Mouse (Mus musculus) MEL-GATA-1-ER (cell line): Measurements from ENCODE around the gene 4930432M17Rik.

Source experiments
- DNase-seq: peaks from one replicate; pipeline ENCODE4 v3.0.0-alpha.2; 2012; ENCODE audit warnings: low read depth; ENCODE audit errors: extremely low read depth

4930432M17Rik gene

DNA sequence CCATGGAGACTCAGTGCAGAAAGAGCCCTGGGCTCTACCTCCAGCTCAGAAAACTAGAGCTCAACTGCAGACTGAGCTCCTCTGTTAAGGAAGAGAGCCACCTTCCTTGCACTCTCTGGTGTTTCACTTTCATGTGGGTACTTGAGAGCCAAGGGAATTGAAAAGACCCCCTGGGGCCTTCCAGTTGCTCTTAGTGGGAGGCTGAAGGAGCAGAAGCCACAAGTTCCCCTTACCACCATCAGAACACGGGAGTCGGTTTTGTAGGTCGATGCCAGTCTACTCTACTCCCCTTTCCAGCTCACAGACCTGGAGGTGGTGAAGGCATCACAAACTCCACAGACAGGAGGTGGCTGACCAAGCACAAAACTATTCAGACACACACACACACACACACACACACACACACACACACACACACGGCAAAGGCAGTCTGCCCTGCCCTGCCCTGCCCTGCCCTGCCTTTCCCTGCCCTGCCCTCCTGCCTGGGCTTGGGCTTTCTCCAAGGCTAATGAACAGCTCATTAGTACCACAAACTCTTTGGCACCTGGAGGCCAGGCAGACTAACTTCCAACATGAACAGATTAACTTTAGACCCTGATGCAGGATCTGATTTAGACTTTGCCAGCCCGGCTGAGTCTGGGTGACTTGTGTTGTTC, 1.7 kb downstream of the 4930432M17Rik start:
- DNase-seq = no peak

DNA sequence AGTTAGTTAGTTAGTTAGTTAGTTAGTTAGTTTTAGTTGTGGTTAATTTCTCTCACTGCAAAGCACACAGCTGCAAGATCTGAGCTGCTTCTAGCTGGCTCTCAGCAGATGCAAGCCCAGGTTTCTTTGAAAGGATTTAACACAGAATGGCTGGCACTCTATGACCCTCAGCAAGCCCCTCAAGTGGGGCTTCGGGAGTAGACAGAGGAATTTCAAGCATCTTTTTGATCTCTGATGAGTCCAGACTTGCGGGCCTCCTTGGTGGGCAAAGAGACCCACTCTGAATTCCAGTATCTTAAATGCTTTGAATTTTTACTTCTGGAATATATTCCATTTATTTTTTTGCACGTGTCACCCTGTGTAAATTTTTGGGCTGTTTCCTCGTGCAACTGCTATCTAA, 8.4 kb downstream of the 4930432M17Rik start:
- no peak for DNase-seq

DNA sequence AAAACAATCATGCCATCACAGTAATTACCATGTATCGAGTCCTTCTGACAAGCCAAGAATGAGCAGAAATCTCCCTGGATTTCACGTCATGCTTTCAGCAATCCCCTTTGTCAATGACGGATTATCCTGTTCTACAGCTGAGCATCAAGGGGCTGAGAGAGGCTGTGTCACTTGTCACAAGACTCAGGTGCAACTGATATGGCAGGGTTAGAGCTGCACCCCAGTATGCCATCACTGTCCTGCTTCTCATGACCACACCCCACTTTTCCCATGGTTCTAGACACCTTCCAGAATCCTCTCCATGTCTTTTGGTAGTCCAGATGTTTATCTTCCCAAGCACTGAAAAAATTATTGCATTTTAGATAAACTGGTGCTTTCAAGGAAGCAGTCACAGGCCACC, 8.9 kb downstream of the 4930432M17Rik start:
- DNase-seq = no peak

DNA sequence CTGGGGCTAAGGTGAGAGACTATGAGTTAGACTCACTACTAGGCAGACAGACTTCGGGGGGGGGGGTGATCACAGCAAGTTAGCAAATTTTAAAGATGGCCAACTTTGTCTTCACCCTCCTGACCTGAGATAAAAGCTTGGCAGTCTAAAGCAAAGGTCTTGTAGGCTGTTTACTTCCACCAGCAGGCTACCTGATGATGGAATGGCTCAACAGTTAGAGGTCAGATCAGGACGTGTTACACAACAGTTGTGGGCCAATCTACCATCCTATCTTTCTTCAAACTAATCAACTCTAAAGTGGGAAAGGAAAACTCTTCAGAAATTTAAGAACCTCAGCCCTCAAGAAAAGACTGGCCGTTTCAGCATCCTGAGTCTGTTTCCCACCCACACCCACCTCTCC, 9.6 kb downstream of the 4930432M17Rik start:
- DNase-seq = no peak

DNA sequence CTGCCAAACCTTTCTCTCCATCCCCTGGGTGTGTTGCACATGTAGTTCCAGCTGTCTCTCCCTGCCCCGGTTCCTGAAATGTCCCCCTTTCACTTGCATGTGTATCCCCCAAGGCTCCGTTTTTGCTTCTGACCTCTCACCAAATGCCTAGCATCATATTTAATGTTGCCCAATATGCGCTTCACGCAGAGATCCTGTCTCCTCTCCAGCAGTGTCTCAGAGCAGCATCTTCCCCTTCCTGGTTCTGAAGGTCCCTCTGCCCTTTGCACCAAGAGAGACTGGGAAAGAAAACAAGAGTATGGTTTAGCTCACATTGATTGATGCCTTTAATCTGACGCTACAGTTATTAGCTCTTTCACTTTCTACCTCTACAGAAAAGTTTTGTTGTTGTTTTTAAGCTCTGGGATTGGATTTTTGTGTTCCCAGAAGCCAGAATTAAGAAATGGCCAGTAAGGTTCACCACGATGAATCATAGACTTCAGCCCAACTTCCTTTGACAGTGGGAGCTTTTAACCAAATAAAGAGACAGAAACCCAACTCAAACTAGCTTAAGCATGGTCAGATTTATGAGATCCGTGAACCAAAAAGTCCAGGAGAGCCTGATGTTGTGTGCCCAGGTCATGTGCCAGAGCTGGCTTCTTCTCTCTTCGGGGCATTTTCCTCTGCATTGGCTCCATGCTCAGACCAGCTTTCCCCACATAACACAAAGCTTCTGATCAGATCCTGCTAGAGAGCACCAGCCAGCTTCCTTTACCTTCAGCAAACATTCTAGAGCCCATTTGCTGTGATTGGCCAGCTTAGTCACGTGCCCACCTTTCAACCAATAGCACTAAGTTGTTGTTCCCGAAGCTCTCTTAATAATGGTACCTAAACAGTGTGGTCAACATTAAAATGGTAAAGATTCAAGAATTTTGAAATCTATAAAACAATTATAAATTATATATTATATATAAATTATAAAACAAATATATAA, 12.2 kb downstream of the 4930432M17Rik start:
- no peak for DNase-seq

DNA sequence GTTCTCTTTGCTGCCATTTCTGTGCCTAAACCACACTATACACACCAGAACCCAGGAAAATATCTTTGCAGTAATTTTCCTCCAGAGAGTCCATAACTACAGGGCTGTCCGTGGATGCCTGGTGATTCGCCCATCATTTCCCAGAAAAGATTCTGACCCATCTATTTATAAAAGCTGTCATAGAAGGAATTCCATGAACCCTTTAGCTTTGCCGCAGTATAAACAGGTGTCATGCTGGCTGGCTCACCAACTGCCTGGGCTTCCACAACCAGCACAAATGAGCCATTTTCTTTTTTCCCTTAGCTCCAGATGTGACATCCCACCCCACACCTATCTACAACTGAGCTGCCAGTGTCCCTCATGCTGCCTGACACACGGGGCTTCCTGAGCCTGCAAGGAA, 14.0 kb downstream of the 4930432M17Rik start:
- DNase-seq = no peak

DNA sequence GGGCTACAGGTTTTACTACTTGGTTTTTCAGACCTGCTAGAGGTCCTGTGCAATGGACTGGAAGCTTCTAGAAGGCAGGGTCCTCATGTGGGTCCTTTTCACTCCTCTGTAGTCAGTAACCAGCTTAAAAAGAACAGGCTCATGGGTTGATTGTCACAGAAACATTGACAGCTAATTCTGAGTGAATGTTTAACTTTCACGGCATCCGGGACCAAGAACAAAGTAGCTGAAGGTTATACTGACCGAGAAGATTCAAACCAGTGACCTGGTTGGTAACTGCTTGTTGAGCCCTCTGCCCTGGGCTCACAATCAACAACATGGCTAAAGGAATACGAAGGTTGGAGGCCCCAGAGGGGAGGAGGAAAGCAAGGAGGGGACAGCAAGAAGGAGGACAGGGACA, 14.4 kb downstream of the 4930432M17Rik start:
- DNase-seq = no peak

DNA sequence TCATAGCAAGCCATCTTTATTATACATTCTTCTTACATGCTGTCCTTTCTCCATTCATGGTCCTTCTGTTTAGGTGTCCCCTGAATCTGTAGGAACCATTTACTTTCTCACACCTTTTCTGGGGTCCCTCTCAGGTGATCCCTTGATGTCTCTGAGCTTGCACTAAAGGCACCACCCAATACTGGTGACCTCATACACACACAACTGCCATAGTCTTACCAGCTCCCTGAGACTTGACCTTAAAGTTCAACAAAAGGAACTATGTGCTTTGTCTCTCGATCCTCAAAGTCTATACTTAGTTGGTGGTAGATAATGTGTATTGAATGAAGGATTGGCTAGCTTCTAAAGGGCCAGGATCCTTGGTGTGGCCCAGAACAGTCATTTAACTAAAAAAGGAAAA, 15.4 kb downstream of the 4930432M17Rik start:
- no peak for DNase-seq

DNA sequence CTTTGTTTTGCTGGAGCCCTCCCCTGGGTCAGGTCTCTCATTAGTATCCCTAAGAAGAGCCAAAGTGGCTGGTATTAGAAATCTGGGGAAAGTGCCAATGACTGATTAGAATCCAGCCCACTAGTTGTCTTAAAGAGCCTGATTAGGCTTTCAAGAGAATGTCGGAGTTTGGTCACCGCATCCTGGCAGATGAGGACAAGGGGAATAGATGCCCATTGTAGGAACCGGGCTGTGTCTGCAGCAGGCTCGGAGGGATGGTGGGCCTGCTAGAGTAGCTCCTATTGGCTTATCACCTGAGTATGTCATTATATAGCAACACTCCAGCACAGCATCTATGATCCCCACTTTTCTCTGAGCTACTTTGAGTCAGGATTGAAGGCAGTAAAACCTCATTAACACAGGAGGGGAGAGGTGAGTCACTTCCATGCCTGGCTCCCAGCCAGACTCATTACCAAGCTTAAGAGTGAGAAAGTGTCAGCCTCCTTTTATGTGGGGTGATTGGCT, 15.9 kb downstream of the 4930432M17Rik start:
- no peak for DNase-seq

DNA sequence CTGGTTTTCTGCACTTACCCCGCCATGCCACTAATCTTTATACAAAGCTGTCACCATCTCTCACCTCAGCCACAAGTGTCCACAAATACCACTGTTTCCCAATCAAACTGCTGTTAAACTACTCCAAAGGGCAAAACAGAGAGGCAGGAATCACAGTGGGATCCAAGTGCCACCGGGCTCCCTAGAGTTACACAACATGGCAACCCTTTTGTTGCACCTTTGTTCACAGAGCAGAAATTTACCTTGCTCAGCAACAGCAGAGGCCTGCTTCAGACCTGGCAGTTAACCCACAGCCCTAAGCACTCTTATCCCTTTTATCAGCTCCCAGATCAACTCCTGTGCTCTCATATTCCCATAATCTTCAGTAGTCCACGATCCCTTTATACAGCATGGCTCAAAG, 17.2 kb downstream of the 4930432M17Rik start:
- DNase-seq = no peak

DNA sequence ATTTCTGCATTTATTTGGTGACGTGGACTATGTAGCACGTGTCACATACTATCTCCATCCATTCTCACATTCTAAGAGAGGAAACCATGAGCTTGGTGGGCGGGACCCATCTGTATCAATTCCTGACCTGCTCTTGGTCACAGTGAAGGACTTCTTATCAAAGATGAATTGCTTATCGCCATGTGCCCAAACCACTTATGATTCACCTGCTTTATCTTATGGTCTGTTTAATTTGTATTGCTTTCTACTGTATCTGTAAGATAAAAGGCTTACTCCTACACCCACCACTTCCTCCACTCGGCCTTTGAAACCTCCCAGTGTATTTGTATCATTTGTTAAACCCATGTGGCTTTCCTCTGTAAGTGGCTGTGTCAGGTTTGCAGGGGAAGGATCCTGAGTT, 18.5 kb downstream of the 4930432M17Rik start:
- no peak for DNase-seq

DNA sequence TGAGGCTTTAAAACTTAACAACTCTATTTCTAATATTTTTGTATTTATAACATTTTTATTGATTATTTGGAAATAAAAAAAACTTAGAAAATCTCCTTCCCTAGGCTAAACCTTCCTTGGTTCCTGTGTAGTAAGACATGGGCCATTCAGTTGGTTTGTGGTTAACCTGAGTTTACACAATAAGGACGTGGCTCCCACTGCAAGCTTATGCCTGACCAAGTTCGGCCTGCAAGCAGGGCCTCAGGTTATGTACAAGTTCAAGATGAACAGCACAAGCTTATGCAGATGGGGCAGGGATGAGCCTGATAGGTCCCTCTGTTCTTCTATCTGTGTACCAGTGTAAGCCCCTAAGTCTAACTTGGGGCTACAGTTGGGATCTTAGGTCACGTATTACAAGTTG, 19.1 kb downstream of the 4930432M17Rik start:
- DNase-seq = no peak

DNA sequence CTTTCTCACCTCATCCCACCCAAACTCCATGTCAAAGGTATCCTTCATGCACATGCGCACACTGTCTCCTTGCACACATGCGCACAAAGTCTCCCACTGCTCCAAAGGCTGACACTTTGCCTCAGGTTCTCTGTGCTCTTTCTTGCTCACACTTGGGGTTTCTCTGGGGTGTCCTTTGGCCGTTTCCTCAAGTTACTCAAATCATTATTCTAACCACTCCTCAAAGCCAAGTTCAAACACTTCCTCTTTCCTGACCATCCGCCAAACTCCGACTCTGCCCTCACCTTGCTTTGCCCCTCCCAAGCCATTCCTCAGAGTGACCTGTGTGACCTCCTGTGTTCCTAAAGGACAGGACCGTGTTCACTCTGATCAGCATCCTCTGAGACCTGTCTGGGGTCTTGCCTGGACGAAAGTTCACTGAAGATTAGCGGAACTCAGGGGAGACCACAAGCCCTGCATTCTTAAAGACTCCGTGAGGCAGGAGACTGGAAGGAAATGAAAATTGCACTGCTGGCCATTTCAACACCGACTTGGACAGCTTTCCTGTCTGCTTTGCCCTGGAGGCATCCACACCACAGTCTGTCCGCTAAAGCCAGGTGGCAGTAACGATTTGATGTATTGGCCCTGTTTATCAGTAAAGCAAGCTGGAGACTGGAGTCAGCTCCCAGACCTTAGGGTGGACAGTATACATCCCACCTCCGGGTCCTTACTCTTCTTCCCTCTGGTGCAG, 22.6 kb downstream of the 4930432M17Rik start:
- DNase-seq = no peak

DNA sequence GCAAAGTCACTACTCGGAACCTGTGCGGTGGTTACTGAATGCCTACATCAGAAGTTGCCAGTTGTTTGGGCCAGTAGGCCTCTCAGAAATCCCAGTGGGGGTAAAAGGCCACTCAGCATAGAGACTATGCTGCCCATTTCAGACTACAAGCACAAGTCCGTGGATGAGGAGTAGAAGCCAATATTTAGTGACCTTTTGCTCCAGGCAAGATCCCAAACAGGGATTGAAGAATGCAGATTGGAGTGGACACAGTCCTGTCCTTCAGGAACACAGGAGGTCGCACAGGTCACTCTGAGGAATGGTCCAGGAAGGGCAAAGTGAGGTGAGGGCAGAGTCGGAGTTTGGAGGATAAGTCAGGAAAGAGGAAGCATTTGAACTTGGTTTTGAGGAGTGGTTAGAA, 23.2 kb downstream of the 4930432M17Rik start:
- DNase-seq = no peak

DNA sequence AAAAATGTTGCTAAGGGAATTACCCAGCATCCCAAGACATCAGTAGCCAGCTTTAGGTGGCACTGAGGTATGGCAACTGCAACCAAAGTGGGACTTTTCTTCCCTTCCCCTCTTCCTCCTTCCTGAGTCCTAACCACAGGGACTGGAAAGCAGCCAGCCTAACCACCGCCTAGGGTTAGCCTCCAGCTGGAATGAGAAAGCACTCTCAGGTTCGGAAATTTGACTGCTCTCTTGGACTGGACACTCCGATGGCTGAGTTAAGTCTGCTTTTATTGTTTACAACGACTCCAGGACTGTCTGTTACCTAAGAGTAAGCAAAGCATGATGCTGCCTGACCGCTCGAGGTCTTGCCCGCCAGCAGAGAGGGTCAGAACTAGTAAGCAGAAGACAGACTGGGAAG, 26.6 kb downstream of the 4930432M17Rik start:
- no peak for DNase-seq

DNA sequence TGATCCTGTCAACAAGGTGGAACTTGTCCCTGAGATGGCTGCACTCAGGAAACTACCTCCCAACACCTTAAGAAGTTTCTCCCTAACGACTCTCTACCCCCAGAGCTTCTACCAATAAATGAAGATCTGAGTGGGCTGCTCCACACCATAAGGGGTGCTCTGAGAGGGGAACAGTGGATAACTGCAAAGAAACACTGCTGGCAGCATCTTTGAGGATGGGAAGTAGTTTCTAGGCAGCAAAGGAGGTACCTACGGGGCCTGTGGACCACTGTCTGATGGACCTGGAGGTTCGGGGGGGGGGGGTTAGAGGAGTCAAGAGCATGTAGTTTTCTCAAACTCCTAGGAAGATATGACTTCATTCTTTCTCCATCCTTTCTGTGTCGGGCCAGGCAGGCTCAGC, 28.8 kb downstream of the 4930432M17Rik start:
- no peak for DNase-seq

DNA sequence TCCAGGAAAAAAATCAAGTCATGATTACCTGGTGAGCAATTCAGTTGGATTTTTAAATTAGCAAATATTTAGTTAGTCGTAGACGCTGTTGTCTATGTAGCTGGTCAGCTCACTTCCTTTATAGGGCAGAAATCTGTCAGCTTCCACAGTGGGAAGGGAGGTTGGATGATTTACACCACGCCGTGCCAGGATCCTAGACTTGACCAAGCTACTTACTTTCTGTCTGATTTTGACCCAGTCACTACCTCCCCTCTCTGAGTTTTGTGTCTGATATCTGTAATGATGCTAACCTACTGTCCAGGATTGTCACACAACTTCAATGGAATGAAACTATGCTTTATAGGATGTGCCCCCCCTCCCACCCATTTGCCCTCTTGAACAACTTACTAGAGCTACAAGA, 29.3 kb downstream of the 4930432M17Rik start:
- no peak for DNase-seq

DNA sequence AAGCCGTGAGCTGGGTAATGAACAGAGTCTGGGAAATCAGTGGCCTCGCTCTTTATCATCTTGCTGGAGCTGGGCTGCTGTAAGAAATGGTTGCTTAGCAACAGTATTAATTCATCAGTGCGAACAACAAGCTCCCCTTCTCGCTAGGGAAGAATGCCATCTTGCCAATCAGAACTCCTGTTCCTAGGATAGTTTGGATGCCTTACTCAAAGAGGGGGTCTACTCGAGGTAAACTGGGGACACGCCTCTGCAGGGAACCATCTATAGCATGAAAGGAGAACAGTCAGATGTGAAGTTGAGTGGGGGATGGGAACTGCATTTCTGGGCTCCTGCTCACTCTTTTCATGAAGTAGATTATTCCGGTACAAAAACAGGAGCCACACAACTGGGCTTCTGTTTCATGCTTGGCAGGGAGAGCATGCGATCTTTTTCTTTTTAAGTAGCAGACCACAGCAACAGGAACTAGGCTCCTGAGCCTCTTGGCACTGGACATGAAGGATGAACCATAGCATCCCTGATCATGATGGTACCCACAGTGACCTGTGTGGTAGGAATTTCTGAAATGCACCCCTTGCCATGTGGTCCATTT, 29.9 kb downstream of the 4930432M17Rik start:
- DNase-seq = no peak

DNA sequence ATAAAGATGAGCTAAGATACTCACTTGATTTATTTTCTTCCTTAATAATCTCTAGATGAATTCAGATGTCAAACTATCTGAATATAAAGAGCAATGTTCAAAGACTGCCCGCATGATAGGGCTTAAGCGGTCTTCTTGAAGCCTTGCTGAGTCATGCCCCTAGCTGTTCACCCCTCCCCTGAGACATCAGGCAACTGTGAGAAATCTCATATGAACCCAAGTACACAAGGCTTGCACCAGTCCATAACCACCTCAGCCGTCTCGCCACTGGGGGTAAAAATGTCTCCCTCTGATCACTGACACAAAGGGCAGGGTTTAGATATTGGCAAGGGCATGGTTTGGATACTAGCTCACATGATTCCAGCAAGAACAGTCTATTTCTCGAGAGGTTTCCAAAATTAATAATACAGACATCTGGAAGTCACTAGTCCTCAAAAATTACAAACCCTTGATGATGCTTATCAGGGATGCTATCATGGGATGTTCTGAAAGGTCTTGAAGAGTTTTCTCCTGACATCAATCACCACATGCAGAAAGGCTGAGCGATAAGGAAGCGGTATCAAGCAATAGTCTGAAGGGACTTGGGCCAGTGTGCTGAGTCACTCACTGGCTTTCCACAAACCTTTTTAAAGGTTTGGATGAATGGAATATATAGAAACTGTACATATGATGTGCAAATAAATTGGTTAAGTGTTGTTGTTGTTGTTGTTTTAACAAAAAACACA, 32.8 kb downstream of the 4930432M17Rik start:
- DNase-seq = no peak

DNA sequence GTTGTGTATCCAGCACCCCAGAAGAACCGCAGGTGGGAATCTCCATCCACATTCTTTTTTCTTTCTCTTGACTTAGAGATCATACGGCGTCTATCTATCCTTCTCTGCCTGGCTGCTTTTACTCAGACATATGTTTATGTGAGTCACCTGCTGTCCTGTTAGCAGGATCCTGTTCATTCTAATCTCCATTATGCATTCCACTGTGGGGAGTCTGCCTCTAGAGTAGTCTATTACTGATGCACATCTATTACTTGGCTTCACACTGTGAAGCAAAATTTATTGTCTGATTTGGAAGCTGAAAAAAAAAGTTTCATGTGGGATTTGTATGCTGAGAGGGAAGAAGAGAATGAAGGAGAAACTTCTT, 33.3 kb downstream of the 4930432M17Rik start:
- no peak for DNase-seq

DNA sequence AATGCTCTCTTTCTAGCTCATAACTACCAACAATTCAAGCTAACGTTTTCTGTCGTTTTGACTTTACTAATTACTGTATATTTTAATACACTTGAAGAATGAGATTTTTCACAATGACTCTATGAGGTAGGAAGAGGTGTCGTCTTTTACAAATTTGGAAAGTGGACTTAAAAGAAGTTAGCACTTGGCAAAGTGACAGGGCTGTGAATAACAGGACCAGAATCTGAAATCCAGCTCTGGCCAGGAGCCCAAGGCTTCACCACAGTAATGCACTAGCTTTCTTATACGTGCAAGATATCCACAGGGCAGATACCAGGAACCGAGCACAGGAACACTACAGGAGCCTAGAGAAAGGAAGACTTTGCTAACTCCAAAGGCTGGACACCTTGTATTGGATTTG, 35.5 kb downstream of the 4930432M17Rik start:
- DNase-seq = no peak
